Mouse (Mus musculus) forebrain, embryonic 12.5 days (tissue): ENCODE data around the gene Trpm5. TPM values are rescaled to one million over a fixed set of nuclear protein-coding genes. Genes with fewer than 3 reads are reported as not detected.
A peak's percentile ranks its signal among the peaks of the same experiment; 100 is the strongest.

Experiments used
- ATAC-seq: fragments of 200-750 bp; cut with Nextera tagmentation; 2 replicates; pipeline ENCODE4 v1.8.0; 2017; ENCODE audit warnings: moderate TSS enrichment; ENCODE audit not compliant: low FRiP score
- H3K27ac ChIP-seq: fragments of 300-500 bp; sonication (generic); 2 replicates; pipeline ENCODE4 v1.5.1; 2016; ENCODE audit warnings: mild to moderate bottlenecking
- H3K27me3 ChIP-seq: fragments of 300-500 bp; sonication (generic); 2 replicates; pipeline ENCODE4 v1.6.1; 2016; ENCODE audit warnings: mild to moderate bottlenecking
- H3K36me3 ChIP-seq: fragments of 300-500 bp; sonication (generic); replicated peaks from 2 replicates; pipeline ENCODE4 v1.6.1; 2016; ENCODE audit warnings: mild to moderate bottlenecking
- H3K4me1 ChIP-seq: fragments of 300-500 bp; sonication (generic); 2 replicates; pipeline ENCODE4 v1.6.1; 2016
- H3K4me2 ChIP-seq: fragments of 300-500 bp; sonication (generic); 2 replicates; pipeline ENCODE4 v1.6.1; 2016; ENCODE audit warnings: mild to moderate bottlenecking, moderate library complexity
- H3K4me3 ChIP-seq: fragments of 300-500 bp; sonication (generic); replicated peaks from 2 replicates; pipeline ENCODE4 v1.5.1; 2016; ENCODE audit warnings: mild to moderate bottlenecking
- H3K9ac ChIP-seq: fragments of 300-500 bp; sonication (generic); 2 replicates; pipeline ENCODE4 v1.6.1; 2016; ENCODE audit warnings: mild to moderate bottlenecking
- H3K9me3 ChIP-seq: fragments of 300-500 bp; sonication (generic); 2 replicates; pipeline ENCODE4 v1.6.1; 2016
- WGBS: fragments of 180-500 bp; shearing (Covaris S2); methylation state at CpG from one replicate; pipeline ENCODE4 v1.1.7; 2016; 5-methylcytosine and 5-hydroxymethylcytosine counted together
- polyA plus RNA-seq: library from polyadenylated mRNA; unstranded; fragments of >200 nt; fragmentation: Nextera tagmentation; extraction: Ambion mirVana; gene quantifications from 2 replicates; pipeline ENCODE4 v1.2.1, GENCODE M21; 2016

Trpm5 gene
- polyA plus RNA-seq, 1 experiment from 2014 or later = 1.1 TPM

GRCm38 (mm10) chr7:143116521-143116920 is 22.1 kb upstream of the Trpm5 start:
- 87% methylated on average over 5 of the region's 5 CpGs for WGBS

GRCm38 (mm10) chr7:143114773-143115172 is 20.3 kb upstream of the Trpm5 start:
- peaks cover 4% of the 10 kb centered on the region; the same call in 1 of the 2 replicates for H3K4me1 ChIP-seq
- ATAC-seq = no peak
- no peak overlapping the region for H3K4me2 ChIP-seq
- no peak overlapping the region for H3K27ac ChIP-seq
- no peak overlapping the region for H3K9ac ChIP-seq
- peaks cover 8% of the 10 kb centered on the region; the same call in 1 of the 2 replicates for H3K9me3 ChIP-seq
- H3K27me3 ChIP-seq = peaks cover 19% of the 10 kb centered on the region
- no peak overlapping the region for H3K4me3 ChIP-seq
- H3K36me3 ChIP-seq = no peaks in the 10 kb centered on the region

More at GRCm38 (mm10) chr7:143116521-143116920, 22.1 kb upstream of the Trpm5 start:
- no peak overlapping the region for H3K4me2 ChIP-seq
- no peaks in the 10 kb centered on the region for H3K36me3 ChIP-seq
- H3K9me3 ChIP-seq = peaks cover 8% of the 10 kb centered on the region; the same call in 1 of the 2 replicates
- 0 out of 2 replicates have a peak, but pooled peaks cover 4% of the 10 kb centered on the region for H3K4me1 ChIP-seq
- H3K27ac ChIP-seq = no peak overlapping the region
- H3K9ac ChIP-seq = no peak overlapping the region
- H3K4me3 ChIP-seq = no peak overlapping the region
- no peak for ATAC-seq
- H3K27me3 ChIP-seq = 0 out of 2 replicates have a peak, but pooled peaks cover 7% of the 10 kb centered on the region

GRCm38 (mm10) chr7:143112395-143112794 is 18.0 kb upstream of the Trpm5 start:
- no peak overlapping the region for H3K27ac ChIP-seq
- 73% methylated on average over 1 of the region's 1 CpGs for whole genome bisulfite sequencing
- ATAC-seq = no peak

DNA sequence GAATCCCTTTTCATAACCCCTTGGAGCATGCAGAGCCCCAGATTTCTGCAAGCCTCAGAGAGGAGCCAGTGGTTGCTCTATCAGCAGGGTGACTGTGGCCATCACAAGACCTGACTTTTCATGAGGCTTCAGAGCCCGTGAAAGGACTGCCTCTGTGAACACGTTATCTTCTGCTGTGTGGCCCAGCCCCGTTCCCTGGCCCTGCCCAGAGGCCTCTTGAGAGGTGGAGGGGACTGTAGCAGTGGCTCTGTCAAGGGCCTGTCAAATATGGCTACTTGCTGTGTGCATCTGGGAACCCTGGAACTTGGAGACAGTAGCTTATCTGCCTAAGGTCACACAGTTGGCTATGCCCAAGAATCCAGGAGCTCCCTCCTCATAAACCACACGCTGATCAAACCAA is 17.3 kb upstream of the Trpm5 start:
- no peaks in the 10 kb centered on the region for H3K36me3 ChIP-seq
- ATAC-seq = no peak
- 80% methylated on average over 4 of the region's 4 CpGs for WGBS
- no peak overlapping the region for H3K9ac ChIP-seq
- peaks cover 50% of the 10 kb centered on the region for H3K27me3 ChIP-seq
- peaks cover 7% of the 10 kb centered on the region for H3K4me1 ChIP-seq
- no peak overlapping the region for H3K4me3 ChIP-seq
- no peak overlapping the region for H3K27ac ChIP-seq
- peaks cover 8% of the 10 kb centered on the region; the same call in 1 of the 2 replicates for H3K9me3 ChIP-seq
- H3K4me2 ChIP-seq = no peak overlapping the region

More at GRCm38 (mm10) chr7:143112395-143112794, 18.0 kb upstream of the Trpm5 start:
- H3K9me3 ChIP-seq = peaks cover 8% of the 10 kb centered on the region; the same call in 1 of the 2 replicates
- H3K4me2 ChIP-seq = no peak overlapping the region
- H3K27me3 ChIP-seq = peaks cover 43% of the 10 kb centered on the region
- H3K4me1 ChIP-seq = peaks cover 1% of the 10 kb centered on the region
- no peak overlapping the region for H3K4me3 ChIP-seq
- H3K36me3 ChIP-seq = no peaks in the 10 kb centered on the region
- H3K9ac ChIP-seq = no peak overlapping the region

- H3K9ac ChIP-seq = no peak overlapping the region
- WGBS = 48% methylated on average over 1 of the region's 1 CpGs
- H3K4me2 ChIP-seq = no peak overlapping the region
- H3K9me3 ChIP-seq = peaks cover 8% of the 10 kb centered on the region; the same call in 1 of the 2 replicates
- no peak overlapping the region for H3K27ac ChIP-seq
- H3K4me1 ChIP-seq = peaks cover 7% of the 10 kb centered on the region
- H3K27me3 ChIP-seq = peaks cover 59% of the 10 kb centered on the region
- H3K4me3 ChIP-seq = no peak overlapping the region
- no peak for ATAC-seq
- H3K36me3 ChIP-seq = no peaks in the 10 kb centered on the region
These were observed 16.4 kb upstream of the Trpm5 start for GRCm38 (mm10) chr7:143110803-143111202.

DNA sequence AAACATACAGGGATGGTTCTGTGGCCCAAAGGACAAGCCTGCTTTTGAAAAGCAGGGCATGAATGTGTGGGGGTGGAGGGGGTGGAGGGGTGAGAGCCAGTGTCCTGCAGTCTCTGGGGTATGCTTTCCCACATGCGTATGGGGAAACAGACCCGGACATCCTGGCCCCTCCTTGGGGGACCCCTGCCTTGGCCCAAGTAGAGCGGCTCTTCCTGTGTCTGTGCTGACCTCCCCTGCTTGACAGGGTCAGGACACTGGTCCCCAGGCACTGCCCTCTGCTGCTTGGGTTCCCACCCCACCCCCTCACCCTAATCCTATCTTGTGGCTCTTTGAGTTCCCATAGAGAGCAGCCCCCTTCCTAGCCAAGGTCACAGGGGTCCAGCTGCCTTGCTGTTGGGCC is 15.3 kb upstream of the Trpm5 start:
- H3K27me3 ChIP-seq = peaks cover 70% of the 10 kb centered on the region
- H3K9ac ChIP-seq = no peak overlapping the region
- H3K4me2 ChIP-seq = no peak overlapping the region
- H3K4me3 ChIP-seq = no peak overlapping the region
- H3K4me1 ChIP-seq = peaks cover 7% of the 10 kb centered on the region
- 57% methylated on average over 3 of the region's 3 CpGs for WGBS
- no peak overlapping the region for H3K27ac ChIP-seq
- ATAC-seq = no peak
- 0 out of 2 replicates have a peak, but pooled peaks cover 4% of the 10 kb centered on the region for H3K9me3 ChIP-seq
- no peaks in the 10 kb centered on the region for H3K36me3 ChIP-seq

- Histone ChIP-seq H3K4me2 (no peak overlapping the region), H3K9me3 (0 out of 2 replicates have a peak, but pooled peaks cover 2% of the 10 kb centered on the region), H3K27me3 (peaks cover 72% of the 10 kb centered on the region), H3K36me3 (no peaks in the 10 kb centered on the region), H3K4me3 (no peak overlapping the region), H3K4me1 (peaks cover 7% of the 10 kb centered on the region), H3K27ac (no peak overlapping the region), H3K9ac (no peak overlapping the region)
- WGBS = 38% methylated on average over 3 of the region's 3 CpGs
- ATAC-seq = no peak
These were observed 14.7 kb upstream of the Trpm5 start for GRCm38 (mm10) chr7:143108996-143109660.

- Histone ChIP-seq H3K4me3 (no peak overlapping the region), H3K9me3 (no peaks in the 10 kb centered on the region), H3K9ac (no peak overlapping the region), H3K27ac (no peak overlapping the region), H3K36me3 (no peaks in the 10 kb centered on the region), H3K4me2 (no peak overlapping the region), H3K4me1 (peaks cover 7% of the 10 kb centered on the region), H3K27me3 (peaks cover 77% of the 10 kb centered on the region)
- no peak for ATAC-seq
- WGBS = 51% methylated on average over 5 of the region's 5 CpGs
These were observed 13.8 kb upstream of the Trpm5 start for GRCm38 (mm10) chr7:143108200-143108599.

- Histone ChIP-seq H3K27me3 (peaks cover 77% of the 10 kb centered on the region), H3K27ac (no peak overlapping the region), H3K9ac (no peak overlapping the region), H3K36me3 (no peaks in the 10 kb centered on the region), H3K4me2 (peak overlapping the region; percentile 45), H3K4me3 (peak overlapping the region; percentile 27), H3K9me3 (no peaks in the 10 kb centered on the region), H3K4me1 (peaks cover 7% of the 10 kb centered on the region)
- 8% methylated on average over 53 of the region's 57 CpGs for WGBS
- no peak for ATAC-seq
These were observed 12.4 kb upstream of the Trpm5 start for GRCm38 (mm10) chr7:143106672-143107465.

- ATAC-seq = no peak
- no peaks in the 10 kb centered on the region for H3K36me3 ChIP-seq
- no peak within 1 kb of the TSS for H3K27ac ChIP-seq
- H3K9me3 ChIP-seq = no peaks in the 10 kb centered on the region
- H3K4me2 ChIP-seq = peak within 1 kb of the TSS; percentile 45
- H3K9ac ChIP-seq = no peak within 1 kb of the TSS
- H3K4me3 ChIP-seq = peak within 1 kb of the TSS; percentile 27
- peaks cover 7% of the 10 kb centered on the region for H3K4me1 ChIP-seq
- WGBS = 64% methylated on average over 4 of the region's 4 CpGs
- H3K27me3 ChIP-seq = peaks cover 70% of the 10 kb centered on the region
These were observed 11.6 kb upstream of the Trpm5 start, which contains the start of gene Kcnq1 for GRCm38 (mm10) chr7:143106062-143106461. TSS of gene Kcnq1 (plus strand) at chr7:143106362.

DNA sequence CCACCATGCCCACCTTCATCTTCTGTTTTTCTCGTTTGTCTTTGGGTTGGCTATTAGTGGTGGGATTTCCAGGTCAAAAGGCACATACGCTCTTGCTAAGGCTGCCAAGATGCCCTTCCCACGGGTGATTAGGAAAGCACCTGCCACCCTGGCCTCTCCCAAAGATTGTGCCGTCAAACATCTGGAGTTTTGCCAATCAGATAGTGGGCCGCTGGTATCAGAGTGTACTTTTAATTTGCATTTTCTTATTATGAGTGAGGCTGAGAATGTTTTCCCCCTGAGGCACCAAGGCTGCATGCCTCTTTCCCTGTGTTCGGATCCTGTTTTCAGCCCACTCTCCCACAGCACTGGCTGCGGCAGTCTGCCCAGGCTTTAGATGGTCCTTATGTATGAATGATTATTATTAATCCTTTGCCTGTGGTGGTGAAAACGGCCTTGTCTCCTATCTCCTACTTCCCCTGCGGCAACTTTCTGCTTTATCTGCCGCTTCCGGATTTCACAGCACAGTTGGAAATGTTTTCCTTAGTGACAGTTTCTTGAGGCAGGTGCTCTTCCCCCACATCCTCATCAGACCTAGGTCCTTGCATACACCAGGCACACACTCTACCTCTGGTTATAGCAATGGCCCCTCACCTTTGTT is 10.9 kb upstream of the Trpm5 start:
- Histone ChIP-seq H3K9ac (no peak overlapping the region), H3K27me3 (peaks cover 72% of the 10 kb centered on the region), H3K4me2 (no peak overlapping the region), H3K36me3 (no peaks in the 10 kb centered on the region), H3K9me3 (no peaks in the 10 kb centered on the region), H3K4me1 (peaks cover 7% of the 10 kb centered on the region), H3K4me3 (no peak overlapping the region), H3K27ac (no peak overlapping the region)
- no peak for ATAC-seq
- 79% methylated on average over 11 of the region's 11 CpGs for WGBS

DNA sequence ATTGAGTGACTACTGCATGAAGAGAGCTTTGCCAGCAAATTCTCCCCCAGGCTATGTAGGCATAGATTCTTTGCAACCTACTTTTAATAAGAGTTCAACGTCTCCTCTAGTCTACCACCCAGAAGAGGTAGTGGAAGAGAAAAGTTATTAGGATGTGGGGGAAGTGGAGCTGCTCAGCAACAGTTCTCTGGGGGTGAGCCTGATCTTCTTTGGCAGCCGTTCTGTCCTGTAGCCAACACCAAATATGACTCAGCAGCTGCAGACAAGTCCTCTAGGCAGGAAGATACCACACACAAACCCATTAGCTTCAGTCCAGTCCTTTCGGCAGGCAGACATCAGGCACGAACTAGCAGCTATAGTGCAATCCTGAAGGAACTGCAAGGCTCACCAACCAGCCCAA is 6.3 kb upstream of the Trpm5 start:
- no peaks in the 10 kb centered on the region for H3K9me3 ChIP-seq
- H3K4me3 ChIP-seq = no peak overlapping the region
- no peak overlapping the region for H3K9ac ChIP-seq
- H3K4me1 ChIP-seq = no peaks in the 10 kb centered on the region; the same call in 1 of the 2 replicates
- no peaks in the 10 kb centered on the region for H3K36me3 ChIP-seq
- WGBS = 75% methylated on average over 4 of the region's 4 CpGs
- H3K4me2 ChIP-seq = no peak overlapping the region
- peaks cover 33% of the 10 kb centered on the region for H3K27me3 ChIP-seq
- H3K27ac ChIP-seq = no peak overlapping the region
- no peak for ATAC-seq
